Mouse (Mus musculus) heart, postnatal 14 days (tissue): ENCODE measurements around the gene Gm20388. TPM values are rescaled to one million over a fixed set of nuclear protein-coding genes. Genes with fewer than 3 reads are reported as not detected.

Source experiments
- DNase-seq, 2 experiments: peaks; one replicate each; pipeline ENCODE4 v3.0.0; 2021 to 2022
- intact Hi-C: fragments of 180-260 bp; cut with DNase I; formaldehyde crosslinking; loops from one replicate; pipeline ENCODE4 v1.15.1; 2025
- total RNA-seq, 2 experiments: library from RNA; stranded (reverse); gene quantifications; 2 replicates each; pipeline ENCODE4 v1.2.3; 2021

Gene Gm20388
- total RNA-seq, 2 experiments from 2014 or later: 0.24 TPM; not detected in 1

DNA sequence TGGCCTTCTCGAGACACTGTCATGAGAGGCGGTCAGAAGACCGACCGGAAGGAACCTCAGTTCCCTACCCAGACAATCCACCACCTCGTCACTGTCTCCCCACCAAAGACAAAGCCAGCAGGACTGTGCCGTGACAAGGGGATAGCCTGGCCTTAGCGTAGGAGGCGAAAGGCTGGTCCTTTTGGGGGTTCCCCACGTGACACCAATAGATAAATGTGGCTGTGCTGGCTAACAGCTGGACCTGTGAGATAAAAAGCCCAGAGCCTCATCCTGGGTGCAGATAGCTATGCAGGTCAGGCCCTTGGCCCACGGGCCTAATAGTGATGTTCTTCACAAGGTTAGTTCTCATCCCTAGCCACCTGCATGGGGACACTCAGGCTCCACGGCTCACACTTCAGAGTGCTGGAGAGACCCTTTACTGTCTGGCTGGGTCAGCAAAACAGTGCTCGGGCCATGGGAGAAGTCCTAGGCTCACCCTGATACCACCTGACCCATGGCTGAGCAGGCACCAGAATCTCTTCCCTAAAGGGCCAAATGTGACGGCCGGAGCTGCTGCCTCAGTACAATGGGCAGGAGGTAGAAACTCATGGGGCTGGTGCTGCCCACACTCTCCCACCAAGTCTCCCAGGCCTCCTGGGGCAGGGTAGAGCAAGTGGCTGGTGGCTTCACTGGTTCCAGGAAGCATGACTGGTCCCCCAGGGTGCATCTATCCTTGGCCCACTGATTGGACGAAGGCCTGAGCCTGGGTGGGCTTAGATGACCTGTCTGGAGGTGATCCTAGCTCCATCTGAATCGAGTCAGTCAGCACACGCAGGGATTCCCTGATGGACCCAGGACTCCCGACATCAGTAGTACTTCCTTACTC lies 1988.8 kb downstream of the Gm20388 start:
- intact Hi-C loops: no loop called here
- DNase-seq: no peak

GRCm38 (mm10) chr8:121901498-121902236 lies 1991.0 kb downstream of the Gm20388 start:
- intact Hi-C loops: no loop called here
- DNase-seq: peak; percentile 16 to 27

- intact Hi-C loops: no loop called here
- no peak for DNase-seq
These were observed 1993.3 kb downstream of the Gm20388 start for GRCm38 (mm10) chr8:121903977-121904376.

DNA sequence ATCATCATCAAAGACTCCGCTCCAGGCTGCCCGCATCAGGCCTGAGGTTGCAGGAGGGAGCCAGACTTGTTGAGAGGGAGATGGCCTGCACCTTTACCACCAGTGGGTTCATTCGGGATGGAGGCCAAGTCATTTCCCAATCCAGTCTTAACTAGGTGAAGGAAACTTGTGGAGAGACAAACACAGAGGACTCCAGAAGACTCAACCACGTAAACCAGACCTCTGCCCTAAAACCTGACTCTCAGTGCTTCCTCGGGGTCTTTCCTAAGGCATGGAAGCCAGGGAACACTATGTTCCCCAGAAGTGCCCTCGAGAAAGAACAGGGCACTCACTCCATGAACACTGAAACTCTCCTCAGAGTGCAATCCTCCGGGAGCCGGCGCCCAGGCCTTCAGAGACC lies 1994.4 kb downstream of the Gm20388 start:
- no peak for DNase-seq
- intact Hi-C loops: no loop called here

DNA sequence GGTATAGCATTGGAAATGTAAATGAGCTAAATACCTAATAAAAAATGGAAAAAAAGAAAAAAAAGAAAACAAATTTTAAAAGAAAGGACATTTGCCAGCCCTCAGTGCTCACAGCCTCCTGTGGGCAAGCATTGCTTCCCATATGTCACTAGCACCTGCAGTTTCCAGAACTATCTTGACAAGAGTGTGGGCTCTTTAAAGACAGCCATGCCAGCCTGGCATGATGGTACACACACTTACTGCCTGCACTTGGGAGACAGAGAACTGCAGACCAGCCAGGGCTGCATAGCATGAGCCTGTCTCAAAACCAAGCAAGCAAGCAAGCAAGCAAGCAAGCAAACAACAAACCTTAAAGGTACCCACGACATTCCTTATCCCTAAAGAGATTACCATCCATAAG lies 1994.8 kb downstream of the Gm20388 start:
- no peak for DNase-seq
- intact Hi-C loops: no loop called here

DNA sequence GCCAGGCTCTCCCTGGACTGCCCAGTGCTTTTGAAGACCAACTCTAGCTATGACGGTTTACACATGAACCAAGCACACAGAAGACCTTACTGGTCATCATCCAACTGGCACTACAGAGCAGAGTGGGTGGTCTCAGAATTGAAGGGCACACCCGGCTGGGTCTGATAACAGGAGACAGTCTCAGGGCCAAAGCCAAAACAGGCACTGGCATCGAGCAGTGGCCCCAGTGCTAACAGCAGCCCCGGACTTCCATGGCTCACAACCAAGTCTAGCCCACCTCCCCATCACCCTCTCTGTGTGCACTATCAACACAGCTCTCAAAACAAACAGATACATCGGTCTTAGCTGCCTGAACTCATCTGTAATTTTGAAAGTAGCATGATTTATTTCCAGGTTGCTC lies 1995.2 kb downstream of the Gm20388 start:
- intact Hi-C loops: no loop called here
- no peak for DNase-seq

DNA sequence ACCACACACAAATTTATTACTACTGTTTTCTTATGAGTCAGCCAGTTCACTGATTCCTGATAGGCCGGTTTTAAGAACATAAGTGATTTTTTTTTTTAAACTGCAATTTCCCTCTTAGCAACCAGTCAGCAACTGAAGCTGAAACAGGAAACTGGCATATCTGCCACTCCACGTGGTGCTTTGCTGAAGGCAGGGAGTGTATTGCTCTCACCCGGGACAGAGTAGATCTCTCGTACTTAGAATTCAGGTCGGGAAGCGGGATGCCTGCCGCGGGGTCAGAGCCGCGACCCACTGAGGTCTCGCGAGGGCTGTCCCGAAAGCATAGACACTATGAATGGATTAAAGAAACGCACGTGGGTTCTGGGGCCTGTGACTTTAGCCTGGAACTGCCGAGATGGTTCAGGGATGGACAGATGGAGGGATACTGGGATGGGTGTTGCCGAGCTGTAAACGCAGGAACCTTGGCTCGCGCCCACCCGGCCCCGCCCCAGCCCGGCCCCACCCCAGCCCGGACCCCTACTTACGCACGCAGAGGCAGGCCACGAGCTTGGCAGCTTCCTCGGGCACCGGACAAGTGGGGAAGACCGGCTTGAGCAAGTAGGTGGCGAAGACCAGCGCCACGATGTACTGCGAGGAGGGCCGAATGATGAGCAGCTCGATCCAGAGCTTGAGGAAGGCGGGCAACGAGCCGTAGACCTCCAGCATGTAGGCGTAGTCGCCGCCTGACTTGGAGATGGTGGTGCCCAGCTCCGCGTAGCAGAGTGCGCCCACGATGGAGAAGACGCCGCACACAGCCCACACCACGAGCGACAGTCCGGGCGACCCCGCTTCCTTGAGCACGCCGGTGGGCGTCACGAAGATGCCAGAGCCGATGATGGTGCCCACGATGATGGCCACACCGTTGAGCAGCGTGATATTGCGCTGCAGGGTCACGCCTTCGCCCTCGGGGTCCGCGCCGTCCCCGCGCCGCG lies 1996.2 kb downstream of the Gm20388 start:
- intact Hi-C loops: no loop called here
- DNase-seq: peak in 1 of 2 experiments; percentile 43

- intact Hi-C loops: no loop called here
- peak; percentile 97 to 98 for DNase-seq
These were observed 1997.1 kb downstream of the Gm20388 start, which contains the start of gene Slc7a5 for GRCm38 (mm10) chr8:121907587-121908248. Gene Slc7a5, minus strand, starts transcription at chr8:121907694.

DNA sequence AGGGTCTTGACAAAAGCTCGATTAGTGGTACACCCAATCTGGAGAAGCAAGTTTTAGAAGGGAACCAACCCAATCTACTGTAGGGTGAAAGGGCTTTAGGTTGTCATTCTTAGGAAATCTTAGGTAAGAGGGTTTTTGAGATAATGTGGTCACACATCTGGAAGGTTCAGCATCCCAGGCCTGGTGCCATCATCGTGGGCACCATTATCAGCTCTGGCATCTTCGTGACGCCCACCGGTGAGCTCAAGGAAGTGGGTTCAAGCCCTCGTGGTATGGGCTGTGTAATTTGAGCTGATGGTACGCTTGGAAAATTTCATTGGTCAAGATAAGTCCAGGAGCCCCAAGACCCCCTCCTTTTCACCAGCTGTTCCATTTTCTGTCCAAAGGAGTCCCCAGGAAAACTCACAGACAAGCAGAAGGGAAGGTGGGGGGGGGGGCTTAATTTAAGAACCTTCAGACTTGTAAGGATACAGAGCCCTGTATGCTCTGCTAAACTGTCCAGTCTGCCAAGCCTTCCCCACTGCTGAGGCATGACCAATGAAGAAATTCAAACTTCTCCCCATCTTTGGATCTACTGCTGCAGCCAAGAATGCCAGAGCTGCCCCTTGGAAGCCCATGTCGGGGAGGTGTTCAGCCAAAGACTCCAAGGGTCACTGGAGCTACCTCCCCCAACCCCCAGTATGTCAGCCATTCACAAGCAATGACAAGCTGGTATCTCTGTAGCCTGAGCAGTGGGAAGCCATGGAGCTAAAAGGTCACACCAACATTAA lies 1997.9 kb downstream of the Gm20388 start:
- intact Hi-C loops: loop anchor here (1.0 kb wide), 2 partner anchors 34 to 58 kb away; no protein-coding TSS in a partner anchor
- DNase-seq: no peak

GRCm38 (mm10) chr8:121909148-121909541 lies 1998.5 kb downstream of the Gm20388 start:
- DNase-seq: no peak
- intact Hi-C loops: loop anchor here (1.0 kb wide), 2 partner anchors 35 to 59 kb away; no protein-coding TSS in a partner anchor

- peak; percentile 80 to 86 for DNase-seq
- intact Hi-C loops: loop anchor here (1.0 kb wide), 2 partner anchors 35 to 59 kb away; no protein-coding TSS in a partner anchor
These were observed 1999.0 kb downstream of the Gm20388 start for GRCm38 (mm10) chr8:121909663-121910062.

- intact Hi-C loops: no loop called here
- no peak for DNase-seq
These were observed 2000.8 kb downstream of the Gm20388 start for GRCm38 (mm10) chr8:121911400-121911799.

DNA sequence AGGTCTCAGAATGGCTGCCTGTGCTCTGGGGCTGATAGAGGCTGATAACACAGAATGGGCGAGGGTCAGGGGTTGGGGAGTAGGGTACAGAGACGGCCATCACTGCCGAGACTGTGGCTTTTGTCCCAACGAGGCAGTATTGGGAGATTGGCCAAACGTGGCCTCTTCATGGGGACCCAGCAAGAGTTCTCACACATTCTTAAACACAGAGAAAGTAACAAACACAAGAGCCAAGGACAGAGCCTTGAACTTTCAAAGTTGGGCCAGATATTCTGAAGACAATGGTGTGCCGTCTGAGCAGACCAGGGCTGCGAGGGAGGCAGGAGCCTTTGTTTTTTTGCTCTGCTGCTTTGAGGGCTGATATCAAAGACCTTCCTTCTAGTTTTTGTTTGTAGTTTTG lies 2001.3 kb downstream of the Gm20388 start:
- intact Hi-C loops: no loop called here
- no peak for DNase-seq

- intact Hi-C loops: no loop called here
- no peak for DNase-seq
These were observed 2002.2 kb downstream of the Gm20388 start for GRCm38 (mm10) chr8:121912831-121913230.

DNA sequence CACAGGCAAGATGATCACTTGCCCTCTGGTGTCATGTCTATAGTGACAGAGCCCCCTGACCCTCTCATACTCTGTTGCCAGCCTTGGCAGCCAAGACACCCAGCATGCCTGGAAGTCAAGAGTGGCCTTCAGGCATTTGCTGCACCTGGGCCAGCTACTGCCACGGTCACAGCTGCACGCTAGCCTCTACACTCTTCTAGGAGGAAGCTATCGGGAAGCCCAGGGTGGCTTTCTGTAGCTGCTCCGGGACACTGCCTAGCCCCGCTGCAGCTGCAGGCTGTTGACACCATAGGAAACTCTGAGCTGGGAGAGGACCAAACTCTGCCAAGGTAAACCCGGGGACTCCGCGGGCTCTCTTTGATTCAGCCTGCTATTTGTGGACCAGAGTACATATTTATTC lies 2002.7 kb downstream of the Gm20388 start:
- no peak for DNase-seq
- intact Hi-C loops: no loop called here

GRCm38 (mm10) chr8:121919158-121919557 lies 2008.5 kb downstream of the Gm20388 start:
- no peak for DNase-seq
- intact Hi-C loops: no loop called here

- peak in 1 of 2 experiments; percentile 38 for DNase-seq
- intact Hi-C loops: loop anchor here (10.0 kb wide), 1 partner anchor 195 kb away; the partner anchor contains the start of gene Jph3
These were observed 2009.1 kb downstream of the Gm20388 start for GRCm38 (mm10) chr8:121919731-121920130.

DNA sequence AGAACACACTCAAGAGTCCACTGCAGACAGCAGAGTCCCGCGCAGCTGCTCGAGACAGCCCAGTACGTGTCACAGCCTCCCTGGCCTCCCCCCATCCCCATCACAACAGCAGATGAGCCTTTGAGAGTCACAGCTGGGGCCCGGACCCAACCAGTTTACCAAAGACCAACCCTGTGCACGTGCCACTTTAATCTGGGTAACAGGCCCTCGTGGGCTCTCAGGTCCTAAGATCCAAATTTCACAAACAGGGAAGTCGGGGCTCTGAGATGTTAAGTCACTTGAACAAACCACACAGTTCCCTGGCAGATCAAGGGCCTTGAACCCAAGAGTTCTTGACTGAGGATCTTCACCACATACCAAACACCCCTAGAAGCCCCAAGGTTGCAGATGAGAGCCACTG lies 2010.9 kb downstream of the Gm20388 start:
- no peak for DNase-seq

DNA sequence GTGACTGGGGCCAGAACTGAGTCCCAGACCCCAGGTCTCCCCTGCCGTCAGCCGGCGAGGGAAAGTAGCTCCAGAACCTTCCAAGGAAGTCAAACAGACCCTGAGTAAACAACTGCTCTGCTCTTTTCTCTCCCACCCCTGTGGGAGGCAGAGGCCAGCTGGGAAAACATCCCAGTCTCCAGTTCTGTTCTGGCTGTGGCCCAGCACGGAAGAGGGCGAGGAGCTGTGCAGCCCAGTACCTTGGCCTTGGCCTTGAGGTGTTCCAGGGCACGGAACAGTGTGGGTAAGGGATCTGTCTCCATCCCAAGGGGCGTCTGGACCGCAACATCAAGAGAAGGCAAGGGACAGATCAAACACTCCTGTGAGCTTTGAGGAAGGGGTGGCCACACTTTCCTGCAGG lies 2011.5 kb downstream of the Gm20388 start:
- DNase-seq: peak; percentile 57 to 72
- intact Hi-C loops: loop anchor here (10.0 kb wide), 1 partner anchor 197 kb away; the partner anchor contains the start of gene Jph3

More for the DNA sequence above, 2010.9 kb downstream of the Gm20388 start:
- intact Hi-C loops: loop anchor here (10.0 kb wide), 1 partner anchor 197 kb away; the partner anchor contains the start of gene Jph3
